Mouse (Mus musculus): ENCODE results near the gene Scfd2.

DNA sequence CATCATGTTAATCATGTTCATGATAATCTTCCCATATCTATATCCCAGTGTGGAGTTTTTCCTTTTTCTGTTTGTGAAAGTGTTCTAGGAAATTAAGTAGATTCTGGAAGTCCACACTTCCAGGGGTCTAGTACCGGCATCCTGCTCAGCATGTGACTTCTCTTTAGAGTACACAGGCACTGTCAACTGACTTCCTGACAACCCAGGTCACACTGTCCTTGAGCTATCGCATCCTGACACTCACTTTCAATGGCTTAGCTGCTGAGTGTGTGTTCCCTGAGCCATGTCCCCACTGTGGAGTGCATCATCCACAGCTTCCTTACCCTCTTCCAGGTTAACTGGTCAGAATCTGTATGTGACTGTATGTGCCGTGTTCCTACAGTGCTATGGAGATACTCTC is 258.2 kb downstream of the Scfd2 start:
- TF ChIP-seq CTCF (IDR thresholded peaks at IDR 0.05; ENCODE audit: low read depth), result no peak
- TF ChIP-seq EP300 (optimal IDR thresholded peaks at IDR 0.05), result no peak

Measured in stomach, postnatal 0 days (tissue).